Mouse (Mus musculus): Measurements from ENCODE around the gene Usp32. TPM values are rescaled to one million over a fixed set of nuclear protein-coding genes. Genes with fewer than 3 reads are reported as not detected.

Usp32 gene
- polyA plus RNA-seq, 1 experiment = 17.7 TPM

- DNase-seq (ENCODE audit: low spot score) = no peak
Observed at GRCm38 (mm10) chr11:85123267-85123992, 16.5 kb downstream of the Usp32 start.

GRCm38 (mm10) chr11:85122073-85122472 is 17.9 kb downstream of the Usp32 start:
- no peak for DNase-seq (ENCODE audit: low spot score)

- DNase-seq (ENCODE audit: low spot score) = no peak
Observed at GRCm38 (mm10) chr11:85117160-85117559, 22.8 kb downstream of the Usp32 start.

- DNase-seq (ENCODE audit: low spot score) = no peak
Observed at GRCm38 (mm10) chr11:85116084-85116844, 23.7 kb downstream of the Usp32 start.

GRCm38 (mm10) chr11:85109957-85110356 is 30.0 kb downstream of the Usp32 start:
- no peak for DNase-seq (ENCODE audit: low spot score)

- no peak for DNase-seq (ENCODE audit: low spot score)
Observed at GRCm38 (mm10) chr11:85107217-85107616, 32.7 kb downstream of the Usp32 start.

- no peak for DNase-seq (ENCODE audit: low spot score)
Observed at GRCm38 (mm10) chr11:85105836-85106235, 34.1 kb downstream of the Usp32 start.

- DNase-seq (ENCODE audit: low spot score) = no peak
Observed at GRCm38 (mm10) chr11:85103763-85104162, 36.2 kb downstream of the Usp32 start.

GRCm38 (mm10) chr11:85095116-85095515 is 44.8 kb downstream of the Usp32 start:
- DNase-seq (ENCODE audit: low spot score) = no peak

GRCm38 (mm10) chr11:85086253-85086652 is 53.7 kb downstream of the Usp32 start:
- DNase-seq (ENCODE audit: low spot score) = no peak

GRCm38 (mm10) chr11:85067871-85068270 is 72.1 kb downstream of the Usp32 start:
- DNase-seq (ENCODE audit: low spot score) = no peak

- DNase-seq (ENCODE audit: low spot score) = no peak
Observed at GRCm38 (mm10) chr11:85058562-85058961, 81.4 kb downstream of the Usp32 start.

GRCm38 (mm10) chr11:85057544-85057943 is 82.4 kb downstream of the Usp32 start:
- DNase-seq (ENCODE audit: low spot score) = no peak

GRCm38 (mm10) chr11:85056901-85057300 is 83.1 kb downstream of the Usp32 start:
- no peak for DNase-seq (ENCODE audit: low spot score)

GRCm38 (mm10) chr11:85055561-85055960 is 84.4 kb downstream of the Usp32 start:
- no peak for DNase-seq (ENCODE audit: low spot score)

- DNase-seq (ENCODE audit: low spot score) = no peak
Observed at GRCm38 (mm10) chr11:85039256-85039655, 100.7 kb downstream of the Usp32 start.

- no peak for DNase-seq (ENCODE audit: low spot score)
Observed at GRCm38 (mm10) chr11:85013121-85013520, 126.8 kb downstream of the Usp32 start.

- no peak for DNase-seq (ENCODE audit: low spot score)
Observed at GRCm38 (mm10) chr11:85003566-85003965, 136.4 kb downstream of the Usp32 start.

GRCm38 (mm10) chr11:84995241-84995640 is 144.7 kb downstream of the Usp32 start:
- DNase-seq (ENCODE audit: low spot score) = no peak

- no peak for DNase-seq (ENCODE audit: low spot score)
Observed at GRCm38 (mm10) chr11:84992996-84993395, 147.0 kb downstream of the Usp32 start.

GRCm38 (mm10) chr11:84988341-84988919 is 151.5 kb downstream of the Usp32 start:
- no peak for DNase-seq (ENCODE audit: low spot score)

- DNase-seq (ENCODE audit: low spot score) = no peak
Observed at GRCm38 (mm10) chr11:84985421-84985820, 154.5 kb downstream of the Usp32 start.

GRCm38 (mm10) chr11:84980697-84981096 is 159.3 kb downstream of the Usp32 start:
- no peak for DNase-seq (ENCODE audit: low spot score)

All from urinary bladder, adult 2 months (tissue).